ENCODE assay signal across 9 mouse cellular contexts in genomic region chr1:184447911-184448310, GRCm38 (mm10).
DNase-seq lines count a peak whose midpoint lies in the region; ATAC-seq lines count a peak whose summit lies in the region.
"Had no signal": no experiment of that assay in that cellular context is flagged by ENCODE, and none has a peak within 500 bp of the region (broad histone marks: within the 10 kb centered on the region; RNA-seq: fewer than 3 reads in every experiment).

No protein-coding gene starts in this region.

- no peaks in the 10 kb centered on the region for H3K9me3 ChIP-seq in hindbrain, embryonic 11.5 days (ENCODE audit: control insufficient read depth, low read length)
- H3K9me3 ChIP-seq in hindbrain, embryonic 13.5 days, result no peaks in the 10 kb centered on the region

- WGBS in hindbrain, embryonic 11.5 days, result 60% methylated on average over 7 of the region's 7 CpGs
- WGBS in hindbrain, embryonic 13.5 days, result 54% methylated on average over 7 of the region's 7 CpGs

- no peak overlapping the region for H3K4me3 ChIP-seq in hindbrain, embryonic 11.5 days (ENCODE audit: low read depth, low read length)
- H3K4me3 ChIP-seq in hindbrain, embryonic 13.5 days, result no peak overlapping the region
- H3K4me3 ChIP-seq: erythroblast, embryonic 14.5 days had no signal

- H3K9ac ChIP-seq in hindbrain, embryonic 11.5 days (ENCODE audit: low read depth, low read length), result no peak overlapping the region
- no peak overlapping the region for H3K9ac ChIP-seq in hindbrain, embryonic 13.5 days

- no peak overlapping the region for H3K4me2 ChIP-seq in hindbrain, embryonic 11.5 days (replicated peaks; ENCODE audit: low read depth, low read length)
- H3K4me2 ChIP-seq in hindbrain, embryonic 13.5 days, result no peak overlapping the region

- no peak for ATAC-seq in hindbrain, embryonic 11.5 days (ENCODE audit: low FRiP score)
- no peak for ATAC-seq in hindbrain, embryonic 13.5 days (ENCODE audit: low FRiP score)
- ATAC-seq in monocyte, adult 5-6 weeks (replicated peaks; ENCODE audit: insufficient number of reproducible peaks, low FRiP score, low TSS enrichment, poor library complexity, severe bottlenecking), result peak; percentile 67

- no peak overlapping the region for H3K27ac ChIP-seq in hindbrain, embryonic 11.5 days (ENCODE audit: low read depth, low read length)
- H3K27ac ChIP-seq in hindbrain, embryonic 13.5 days, result no peak overlapping the region

- peak; percentile 81 for DNase-seq in hindbrain, embryonic 11.5 days (ENCODE audit: low spot score)
- DNase-seq in adrenal gland, adult (ENCODE audit: inconsistent age in 2 of 2, low spot score in 1 of 2), result peak; percentile 75 to 93
- peak; percentile 62 for DNase-seq in embryo, embryonic 10 days (ENCODE audit: low spot score)
- peak; percentile 87 to 92 for DNase-seq in heart, postnatal 10 days
- DNase-seq in left cerebral cortex, postnatal 14 days (ENCODE audit: low spot score in 2 of 2), result peak; percentile 66 to 73
- peak; percentile 60 for DNase-seq in testis, postnatal 14 days (ENCODE audit: low spot score)

- no peaks in the 10 kb centered on the region for H3K36me3 ChIP-seq in hindbrain, embryonic 11.5 days (ENCODE audit: control insufficient read depth, insufficient read depth, low read length)
- H3K36me3 ChIP-seq in hindbrain, embryonic 13.5 days, result no peaks in the 10 kb centered on the region

- intact Hi-C loops in heart, postnatal 10 days (cut with DNase I), result loop anchor here (1.0 to 5.0 kb wide), 2 partner anchors 181 to 290 kb away; no protein-coding TSS in a partner anchor
- intact Hi-C loops in left cerebral cortex, postnatal 14 days (cut with DNase I), result loop anchor here (5.0 kb wide), 1 partner anchor 289 kb away; no protein-coding TSS in a partner anchor

- no peaks in the 10 kb centered on the region for H3K4me1 ChIP-seq in hindbrain, embryonic 11.5 days (replicated peaks; ENCODE audit: control insufficient read depth, insufficient read depth, low read length)
- H3K4me1 ChIP-seq in hindbrain, embryonic 13.5 days (replicated peaks), result no peaks in the 10 kb centered on the region

- no peaks in the 10 kb centered on the region for H3K27me3 ChIP-seq in hindbrain, embryonic 11.5 days (ENCODE audit: control insufficient read depth, insufficient read depth, low read length)
- H3K27me3 ChIP-seq in hindbrain, embryonic 13.5 days, result peaks cover 8% of the 10 kb centered on the region; the same call in 1 of the 2 replicates
